Mouse (Mus musculus) A20 (cell line): ENCODE data around the gene Hist1h4f.

ENCODE experiments used
- DNase-seq: peaks from one replicate; pipeline ENCODE4 v3.0.0-alpha.2; 2011; ENCODE audit warnings: low read depth, low spot score

Hist1h4f gene

DNA sequence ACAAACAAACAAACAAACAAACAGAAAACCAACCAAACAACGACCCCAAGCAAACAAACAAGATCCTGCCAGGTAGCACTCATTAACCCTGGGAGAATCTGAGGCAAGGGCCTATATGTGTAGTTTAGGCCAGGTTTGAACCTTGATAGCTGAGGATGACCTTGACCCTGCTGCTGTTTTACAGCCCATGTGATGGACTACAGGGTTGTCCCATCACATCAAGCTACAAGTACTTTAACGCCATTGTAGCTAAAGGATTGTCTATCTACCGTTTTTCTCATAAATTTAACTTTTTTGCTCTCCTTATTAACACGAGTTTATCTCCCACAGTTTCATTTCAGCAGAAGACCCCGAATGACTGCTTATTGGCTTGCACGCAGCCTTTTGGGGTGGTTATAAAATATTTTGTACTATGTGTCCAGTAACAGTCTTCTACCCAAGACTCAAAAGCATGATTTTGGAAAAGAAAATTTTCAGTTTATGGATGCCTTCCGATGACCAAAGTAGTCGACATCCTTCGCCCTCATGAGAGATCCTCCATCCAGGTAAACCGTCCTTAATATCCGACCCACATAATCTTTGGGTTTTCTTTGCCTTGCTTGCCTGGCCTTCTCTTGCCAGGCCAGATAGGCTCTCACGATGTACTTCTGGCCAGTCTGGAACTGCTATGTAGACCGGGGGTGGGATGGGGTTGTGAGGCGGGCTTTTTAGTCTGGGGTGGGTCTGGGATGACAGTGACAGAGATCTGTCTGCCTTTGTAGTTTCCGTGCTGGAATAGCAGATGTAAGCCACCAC lies 35.4 kb downstream of the Hist1h4f start:
- no peak for DNase-seq

DNA sequence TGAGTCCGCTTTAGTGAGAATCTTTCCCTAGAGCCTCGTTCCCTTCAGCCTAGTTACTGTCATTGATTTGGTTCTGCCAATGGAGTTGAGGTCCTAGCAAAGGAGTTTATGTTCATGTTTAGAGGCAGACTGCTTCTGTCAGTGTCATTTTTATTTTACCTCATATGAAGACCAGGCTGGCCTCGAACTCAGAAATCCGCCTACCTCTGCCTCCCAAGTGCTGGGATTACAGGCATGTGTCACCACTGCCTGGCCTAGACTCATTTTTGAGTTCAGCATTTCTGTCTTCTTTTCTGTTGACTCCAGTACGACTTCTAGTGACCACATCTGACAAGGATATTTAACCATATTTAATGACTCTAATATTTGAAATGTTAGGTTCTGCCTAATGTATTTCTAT lies 36.2 kb downstream of the Hist1h4f start:
- DNase-seq, result no peak

DNA sequence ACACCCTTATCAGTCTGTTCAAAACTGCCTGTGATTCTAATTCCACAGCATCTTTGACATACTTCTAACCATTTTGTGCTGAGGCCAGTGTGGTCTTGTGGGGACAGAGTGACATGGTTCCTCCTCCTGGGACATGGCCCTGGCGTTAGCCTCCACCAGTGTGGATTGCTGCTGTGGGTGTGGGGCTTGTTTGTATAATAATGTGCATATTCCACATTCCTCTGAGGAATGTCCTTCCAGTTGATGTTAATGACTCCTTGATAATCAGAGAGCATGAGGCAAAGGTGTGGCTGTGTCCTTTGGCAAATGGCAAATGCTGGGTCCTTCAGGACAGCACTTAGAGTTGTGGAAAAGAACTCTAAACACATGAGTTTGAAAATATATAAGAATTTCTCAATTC lies 37.9 kb downstream of the Hist1h4f start:
- DNase-seq, result no peak

DNA sequence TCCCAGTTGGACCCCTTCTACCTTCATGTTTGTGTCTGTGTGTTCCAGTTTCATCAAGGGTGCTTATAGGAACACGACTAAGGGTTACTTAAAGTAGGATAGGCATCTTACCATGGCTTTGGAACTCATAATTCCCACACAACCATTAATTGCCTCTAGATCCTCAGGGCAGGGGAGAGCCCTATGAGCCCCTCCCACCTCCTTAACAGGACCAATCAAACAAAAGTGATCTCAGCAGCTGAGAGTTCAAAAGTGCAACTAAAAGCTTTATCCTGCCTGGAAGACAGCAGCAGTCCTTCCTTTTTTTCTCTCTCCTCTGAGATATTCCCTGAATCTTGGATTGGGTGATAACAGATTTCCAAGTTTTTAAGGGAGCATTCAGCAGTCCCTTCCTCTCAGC lies 41.3 kb downstream of the Hist1h4f start:
- DNase-seq, result no peak

DNA sequence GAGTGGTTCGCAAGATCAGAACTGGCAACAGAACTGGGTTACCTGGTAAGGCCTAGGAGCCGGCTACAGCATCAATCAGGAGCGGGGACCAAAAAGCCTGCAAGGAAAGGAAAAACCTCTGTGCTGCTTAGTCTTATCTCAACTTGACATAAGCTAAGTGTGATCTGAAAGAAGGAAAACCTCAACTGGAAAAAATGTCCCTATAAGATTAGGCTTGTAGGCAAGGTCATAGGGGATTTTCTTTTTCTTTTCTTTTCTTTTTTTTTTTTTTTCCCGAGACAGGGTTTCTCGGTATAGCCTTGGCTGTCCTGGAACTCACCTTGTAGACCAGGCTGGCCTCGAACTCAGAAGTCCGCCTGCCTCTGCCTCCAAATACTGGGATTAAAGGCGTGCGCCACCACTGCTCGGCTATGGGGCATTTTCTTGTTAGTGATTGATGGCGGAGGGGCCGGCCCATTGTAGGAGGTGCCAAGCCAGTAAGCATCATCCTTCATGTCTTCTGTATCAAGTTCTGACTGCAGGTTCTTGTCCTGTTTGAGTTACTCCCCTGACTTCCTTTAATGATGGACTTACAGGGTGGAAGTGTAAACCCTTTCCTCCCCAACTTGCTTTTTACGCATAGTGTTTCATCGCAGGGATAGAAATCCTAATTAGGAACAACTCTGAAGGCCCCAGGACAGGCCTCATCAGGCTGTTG lies 44.5 kb downstream of the Hist1h4f start:
- peak; percentile 92 for DNase-seq

DNA sequence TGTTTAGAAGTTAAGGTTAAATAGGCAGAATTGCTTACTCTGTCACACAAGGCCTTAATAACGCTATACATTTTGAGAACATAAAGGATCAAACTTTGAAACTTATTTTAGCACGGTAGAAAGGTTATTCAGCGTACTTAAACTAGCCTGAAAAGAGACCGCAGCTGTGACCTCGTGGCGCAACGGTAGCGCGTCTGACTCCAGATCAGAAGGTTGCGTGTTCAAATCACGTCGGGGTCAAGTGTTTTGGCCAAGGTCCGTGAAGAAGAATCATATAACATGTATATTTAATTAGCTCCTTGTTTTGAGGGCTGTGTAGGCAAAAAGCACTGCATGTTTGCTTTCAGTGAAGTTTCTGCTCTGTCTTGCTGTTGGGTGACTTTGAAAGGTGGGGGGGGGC lies 45.1 kb downstream of the Hist1h4f start:
- DNase-seq, result peak; percentile 88

DNA sequence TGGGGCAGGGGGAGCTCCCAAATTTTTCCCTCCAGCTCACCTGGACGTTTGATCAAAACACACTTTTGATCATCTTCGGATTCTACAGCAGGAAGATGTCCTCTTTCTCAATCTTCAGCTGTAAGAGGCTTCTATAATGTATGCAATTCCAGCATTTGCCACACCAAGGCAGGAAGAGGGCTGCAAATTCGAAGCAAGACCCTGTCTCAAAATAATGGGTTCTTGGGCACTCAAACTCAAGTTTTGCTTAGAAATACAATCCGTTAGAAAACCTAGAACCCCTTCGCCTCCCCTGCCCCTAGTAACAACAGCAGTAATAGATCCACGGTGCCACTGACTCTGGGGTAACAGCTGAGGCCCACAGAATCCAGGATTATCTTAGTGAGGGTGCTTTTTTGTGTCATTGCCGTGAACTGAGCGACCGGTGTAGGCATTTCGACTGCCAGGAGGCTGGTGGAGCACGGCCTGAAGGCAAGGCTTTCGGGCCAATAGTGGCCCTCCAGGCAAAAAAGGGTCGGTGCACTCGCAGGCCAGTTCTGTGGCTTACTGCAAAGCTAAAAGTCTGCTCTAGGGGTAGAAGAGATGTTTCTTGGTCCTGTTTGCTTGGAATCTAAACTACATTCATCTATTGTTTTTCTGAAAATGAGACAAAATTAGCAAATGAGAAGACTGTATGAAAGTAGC lies 45.6 kb downstream of the Hist1h4f start:
- peak; percentile 81 for DNase-seq

DNA sequence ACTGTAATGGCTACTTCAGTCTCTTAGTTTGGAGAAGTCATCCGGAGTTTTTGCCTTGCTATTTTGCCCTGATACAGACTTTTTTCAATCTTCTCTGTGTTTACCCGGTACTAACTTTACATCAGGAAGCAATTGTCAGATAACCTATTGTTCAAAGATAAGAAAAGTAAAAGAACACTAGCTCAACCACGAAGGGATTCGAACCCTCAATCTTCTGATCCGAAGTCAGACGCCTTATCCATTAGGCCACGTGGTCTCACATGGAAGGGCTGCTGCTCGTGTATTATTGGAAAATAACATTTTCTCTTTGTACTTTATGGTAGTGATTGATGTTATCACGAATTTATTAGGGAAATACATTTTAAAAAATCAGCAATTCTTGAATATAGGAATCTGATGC lies 47.7 kb downstream of the Hist1h4f start:
- DNase-seq, result peak; percentile 85

DNA sequence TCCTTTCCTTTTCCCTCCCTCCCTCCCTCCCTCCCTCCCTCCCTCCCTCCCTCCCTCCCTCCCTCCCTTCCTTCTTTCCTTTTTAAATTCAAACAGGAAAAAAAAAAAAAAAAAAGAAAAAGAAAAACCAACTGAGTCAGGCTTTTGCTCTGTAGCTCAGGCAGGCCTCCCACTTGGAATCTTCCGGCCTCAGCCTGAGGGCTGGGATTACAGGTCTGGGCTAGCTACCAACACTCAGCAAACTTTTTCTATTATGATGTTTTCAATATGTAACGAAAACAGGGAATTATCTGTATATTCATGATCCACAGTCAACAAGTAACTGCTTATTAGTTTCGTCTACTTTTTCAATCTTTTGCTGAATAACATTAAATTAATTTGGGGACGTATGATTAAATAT lies 48.5 kb downstream of the Hist1h4f start:
- DNase-seq, result no peak

DNA sequence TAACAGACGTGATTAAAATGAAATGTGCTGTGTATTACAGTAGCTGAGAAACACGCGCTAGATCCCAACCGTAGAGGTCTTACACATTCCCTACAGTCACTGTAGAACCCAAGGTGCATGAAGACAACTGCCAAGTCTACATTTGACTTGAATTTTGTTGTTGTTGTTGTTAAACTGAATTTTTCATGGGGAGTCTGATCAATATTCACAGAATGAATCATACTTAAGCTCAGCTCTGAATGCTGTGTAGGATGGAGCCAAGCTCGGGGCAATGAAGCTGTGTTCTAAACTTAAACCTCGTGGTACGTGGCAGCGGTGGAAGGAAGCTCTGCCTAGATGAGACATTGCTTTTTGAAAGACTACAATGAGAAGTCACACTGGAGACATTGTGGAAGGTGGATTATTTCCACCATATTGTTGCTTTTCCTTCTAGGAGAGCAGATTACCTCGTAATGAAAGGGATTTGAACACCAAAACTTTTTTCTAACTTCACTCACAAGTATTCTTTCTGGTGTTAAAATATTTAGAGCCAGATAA lies 49.3 kb downstream of the Hist1h4f start:
- DNase-seq, result peak; percentile 79

DNA sequence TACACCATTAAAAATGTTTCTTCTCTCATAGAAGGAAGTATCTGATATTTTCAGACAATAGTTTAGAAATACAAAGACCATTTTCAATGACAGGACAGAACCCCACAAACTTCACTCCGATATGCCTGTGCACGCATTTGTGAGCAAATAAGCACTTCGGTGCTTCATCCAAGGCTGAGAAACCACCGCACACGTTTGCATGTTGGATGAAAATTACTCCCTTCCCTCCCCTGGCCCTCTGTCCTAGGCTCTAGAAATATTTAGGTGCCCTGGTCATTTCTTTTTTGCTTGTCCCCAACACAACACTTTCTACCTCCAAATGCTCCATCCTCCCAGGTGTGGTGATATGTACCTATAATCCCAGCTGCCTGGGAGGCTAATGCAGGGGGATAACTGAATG lies 49.9 kb downstream of the Hist1h4f start:
- DNase-seq, result peak; percentile 65
